Mouse (Mus musculus) heart, adult 2 months (tissue): ENCODE results near the gene Crybb3. TPM values are rescaled to one million over a fixed set of nuclear protein-coding genes. Genes with fewer than 3 reads are reported as not detected.

Experiments
- DNase-seq, 2 experiments: peaks; one replicate each; pipeline ENCODE4 v3.0.0; 2021
- H3K27ac ChIP-seq: fragments of 200-600 bp; 2 replicates; pipeline ENCODE4 v1.8.1; 2022
- H3K27me3 ChIP-seq: fragments of 200-500 bp; 2 replicates; pipeline ENCODE4 v1.6.1; 2012; ENCODE audit warnings: mild to moderate bottlenecking, low read length, inconsistent platforms, mixed read lengths; ENCODE audit not compliant: control insufficient read depth, insufficient read depth
- H3K36me3 ChIP-seq: fragments of 200-500 bp; 2 replicates; pipeline ENCODE4 v1.6.1; 2012; ENCODE audit warnings: low read length, inconsistent platforms; ENCODE audit not compliant: control insufficient read depth, insufficient read depth
- H3K4me1 ChIP-seq: fragments of 200-500 bp; 2 replicates; pipeline ENCODE4 v1.6.1; 2011; ENCODE audit warnings: low read length; ENCODE audit not compliant: control insufficient read depth, insufficient read depth
- H3K4me3 ChIP-seq: fragments of 200-600 bp; 2 replicates; pipeline ENCODE4 v1.8.1; 2022
- H3K79me2 ChIP-seq: fragments of 200-500 bp; replicated peaks from 2 replicates; pipeline ENCODE4 v1.6.1; 2012; ENCODE audit warnings: mild to moderate bottlenecking, inconsistent platforms, low read length, moderate library complexity, mixed read lengths; ENCODE audit not compliant: control insufficient read depth, insufficient read depth
- H3K9ac ChIP-seq: fragments of 200-500 bp; 2 replicates; pipeline ENCODE4 v1.6.1; 2012; ENCODE audit warnings: low read depth, mild to moderate bottlenecking, control low read depth, inconsistent platforms, low read length, mixed read lengths
- CTCF ChIP-seq: fragments of 200-600 bp; IDR thresholded peaks from 2 replicates; pipeline ENCODE4 v1.8.1; 2022; ENCODE audit warnings: antibody characterized with exemption, mild to moderate bottlenecking, moderate library complexity
- EP300 ChIP-seq: fragments of 200-500 bp; IDR thresholded peaks from 2 replicates; pipeline ENCODE4 v1.6.1; 2011; ENCODE audit warnings: low read depth, low read length, control low read depth; ENCODE audit not compliant: insufficient read depth
- POLR2A ChIP-seq: fragments of 200-500 bp; IDR thresholded peaks from 2 replicates; pipeline ENCODE4 v1.6.1; 2011; ENCODE audit warnings: mild to moderate bottlenecking, low read depth, low read length, control low read depth; ENCODE audit not compliant: insufficient read depth
- WGBS: fragments of 180-500 bp; shearing (Covaris S2); methylation state at CpG from one replicate; pipeline ENCODE4 v1.1.7; 2018; 5-methylcytosine and 5-hydroxymethylcytosine counted together
- intact Hi-C: fragments of 180-260 bp; cut with DNase I; formaldehyde crosslinking; loops from one replicate; pipeline ENCODE4 v1.15.1; 2025
- polyA plus RNA-seq: library from polyadenylated mRNA; depleted of rRNA; stranded (reverse); fragments of >200 nt; gene quantifications from 2 replicates; pipeline ENCODE4 v1.2.3, GENCODE M21; 2012
- total RNA-seq, 2 experiments: library from RNA; stranded (reverse); gene quantifications; 2 replicates each; pipeline ENCODE4 v1.2.3; 2021

The Crybb3 gene
- total and polyA plus RNA-seq, 3 experiments = 0.68 to 4.2 (median 1.5) TPM

GRCm38 (mm10) chr5:113107709-113108108, 26.3 kb upstream of the Crybb3 start:
- DNase-seq = no peak
- Histone ChIP-seq H3K36me3 (no peaks in the 10 kb centered on the region), H3K79me2 (peaks cover 5% of the 10 kb centered on the region), H3K27me3 (no peaks in the 10 kb centered on the region), H3K27ac (no peak overlapping the region), H3K4me3 (no peak overlapping the region), H3K9ac (no peak overlapping the region), H3K4me1 (peaks cover 17% of the 10 kb centered on the region)
- TF ChIP-seq CTCF (no peak), POLR2A (no peak), EP300 (no peak)
- WGBS = 45% methylated on average over 2 of the region's 3 CpGs
- intact Hi-C loops = loop anchor here (2.0 kb wide), 2 partner anchors 31 to 47 kb away; no protein-coding TSS in a partner anchor

GRCm38 (mm10) chr5:113106594-113106993, 25.2 kb upstream of the Crybb3 start:
- no peak for DNase-seq
- Histone ChIP-seq H3K79me2 (peaks cover 5% of the 10 kb centered on the region), H3K36me3 (no peaks in the 10 kb centered on the region), H3K27me3 (no peaks in the 10 kb centered on the region), H3K27ac (no peak overlapping the region), H3K9ac (no peak overlapping the region), H3K4me3 (no peak overlapping the region), H3K4me1 (peaks cover 14% of the 10 kb centered on the region)
- intact Hi-C loops = no loop called here
- TF ChIP-seq EP300 = no peak
- TF ChIP-seq CTCF = no peak
- TF ChIP-seq POLR2A = no peak
- 52% methylated on average over 7 of the region's 7 CpGs for WGBS

- Histone ChIP-seq H3K9ac (no peak overlapping the region), H3K27me3 (no peaks in the 10 kb centered on the region), H3K36me3 (no peaks in the 10 kb centered on the region), H3K27ac (no peak overlapping the region), H3K79me2 (peaks cover 5% of the 10 kb centered on the region), H3K4me3 (no peak overlapping the region), H3K4me1 (peaks cover 9% of the 10 kb centered on the region)
- TF ChIP-seq CTCF (no peak), EP300 (no peak), POLR2A (no peak)
- DNase-seq = no peak
- intact Hi-C loops = no loop called here
- 81% methylated on average over 4 of the region's 4 CpGs for WGBS
Measured at GRCm38 (mm10) chr5:113105481-113105880, 24.1 kb upstream of the Crybb3 start.

GRCm38 (mm10) chr5:113105035-113105434, 23.7 kb upstream of the Crybb3 start:
- intact Hi-C loops = no loop called here
- TF ChIP-seq POLR2A (no peak), CTCF (no peak), EP300 (no peak)
- H3K79me2 ChIP-seq = peaks cover 3% of the 10 kb centered on the region
- H3K4me1 ChIP-seq = peaks cover 9% of the 10 kb centered on the region
- no peak overlapping the region for H3K27ac ChIP-seq
- H3K27me3 ChIP-seq = no peaks in the 10 kb centered on the region
- DNase-seq = no peak
- no peak overlapping the region for H3K4me3 ChIP-seq
- WGBS = 71% methylated on average over 9 of the region's 9 CpGs
- H3K36me3 ChIP-seq = no peaks in the 10 kb centered on the region
- H3K9ac ChIP-seq = no peak overlapping the region

- TF ChIP-seq POLR2A (no peak), CTCF (no peak), EP300 (no peak)
- WGBS = 51% methylated on average over 7 of the region's 7 CpGs
- H3K9ac ChIP-seq = no peak overlapping the region
- no peaks in the 10 kb centered on the region; the same call in 1 of the 2 replicates for H3K79me2 ChIP-seq
- no peak overlapping the region for H3K4me3 ChIP-seq
- DNase-seq = no peak
- H3K27ac ChIP-seq = no peak overlapping the region
- H3K36me3 ChIP-seq = no peaks in the 10 kb centered on the region
- H3K4me1 ChIP-seq = peaks cover 5% of the 10 kb centered on the region
- no peaks in the 10 kb centered on the region for H3K27me3 ChIP-seq
- intact Hi-C loops = no loop called here
Measured at GRCm38 (mm10) chr5:113102455-113102854, 21.1 kb upstream of the Crybb3 start.

GRCm38 (mm10) chr5:113101457-113101856, 20.1 kb upstream of the Crybb3 start:
- WGBS = 77% methylated on average over 10 of the region's 10 CpGs
- Histone ChIP-seq H3K79me2 (no peaks in the 10 kb centered on the region; the same call in 1 of the 2 replicates), H3K4me3 (no peak overlapping the region), H3K27ac (no peak overlapping the region), H3K36me3 (no peaks in the 10 kb centered on the region), H3K27me3 (no peaks in the 10 kb centered on the region), H3K4me1 (peaks cover 1% of the 10 kb centered on the region), H3K9ac (no peak overlapping the region)
- intact Hi-C loops = no loop called here
- TF ChIP-seq POLR2A = no peak
- no peak for TF ChIP-seq EP300
- no peak for TF ChIP-seq CTCF
- no peak for DNase-seq
